Mouse (Mus musculus): ENCODE measurements at regions not wholly inside any gene's neighbourhood (a gene's known extent, or its start where the extent isn't known, plus 50 kb on each side); places are given as distances from the start of the nearest gene placed in this dataset.

DNA sequence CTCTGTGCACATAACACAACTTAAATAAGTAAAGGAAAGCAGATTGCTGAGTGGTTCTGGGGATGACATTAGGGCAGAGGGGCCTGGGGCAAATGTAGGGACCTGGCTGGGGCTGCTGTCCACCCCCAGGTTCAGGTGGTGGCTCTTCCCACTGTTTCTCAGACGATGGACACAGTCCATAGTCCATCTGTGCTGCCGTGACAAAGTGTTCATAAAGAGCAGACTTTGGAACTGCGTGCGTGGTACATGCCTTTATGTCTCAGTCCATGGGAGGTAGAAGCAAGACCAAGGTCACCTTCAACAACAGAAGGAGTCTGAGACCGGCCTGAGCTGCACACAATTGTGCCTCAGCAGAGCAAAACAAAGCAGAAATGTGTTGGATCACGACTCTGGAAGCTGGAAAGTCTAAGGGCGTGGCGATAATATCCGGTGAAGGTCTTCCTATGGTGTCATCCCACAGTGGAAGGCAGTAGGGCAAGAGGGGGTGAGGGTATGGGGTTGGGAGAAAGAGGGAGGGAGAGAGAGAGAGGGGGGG lies 117.4 kb downstream of the Vegfa start:
- TF ChIP-seq ZC3H11A (IDR thresholded peaks at IDR 0.05; ENCODE audit: borderline replicate concordance, low read depth, low read length): no peak
- no peak for TF ChIP-seq HCFC1 (IDR thresholded peaks at IDR 0.05; ENCODE audit: borderline replicate concordance, insufficient read depth, low read length)
- no peak for TF ChIP-seq ZNF384 (IDR thresholded peaks at IDR 0.05; ENCODE audit: low read depth, low read length)
